Mouse (Mus musculus) embryonic facial prominence, embryonic 15.5 days (tissue): ENCODE data around the gene Golga2. TPM values are rescaled to one million over a fixed set of nuclear protein-coding genes. Genes with fewer than 3 reads are reported as not detected.

Experiments used
- microRNA-seq: library from miRNA; unstranded; fragments of <30 nt; microRNA quantifications from one replicate; pipeline ENCODE4, GENCODE M21; 2016; ENCODE audit warnings: borderline number of aligned reads
- polyA plus RNA-seq: library from polyadenylated mRNA; unstranded; fragments of >200 nt; fragmentation: Nextera tagmentation; extraction: Ambion mirVana; gene quantifications from 2 replicates; pipeline ENCODE4 v1.2.1, GENCODE M21; 2015

Gene Golga2
- polyA plus RNA-seq, 1 experiment from 2014 or later: 33.9 TPM

Small RNAs within 50 kb of the gene (microRNA-seq; reads per million reads assigned to microRNA genes)
- not detected for gene Gm23363
- 1,371 reads per million, percentile 79 among the genes with 10 or more reads in this experiment for gene Mir199b

Other genes starting within 250 kb of the Golga2 start
- gene Fam78a, start 202.5 kb upstream of the Golga2 start, polyA plus RNA-seq: 3.9 and 6.0 TPM in 2 replicates
- gene Plpp7, start 191.9 kb upstream of the Golga2 start, polyA plus RNA-seq: 9.4 and 10.0 TPM in 2 replicates
- 54.0 and 56.2 TPM in 2 replicates for gene Prrc2b, start 136.3 kb upstream of the Golga2 start, polyA plus RNA-seq
- 25.1 and 26.3 TPM in 2 replicates for gene Pomt1, start 50.8 kb upstream of the Golga2 start, polyA plus RNA-seq
- 66.9 and 67.1 TPM in 2 replicates for gene Uck1, start 27.2 kb upstream of the Golga2 start, polyA plus RNA-seq
- 450 and 462 TPM in 2 replicates for gene Swi5, start 691 bp downstream of the Golga2 start, polyA plus RNA-seq
- 54.6 and 57.3 TPM in 2 replicates for gene Ciz1, start 64.9 kb downstream of the Golga2 start, polyA plus RNA-seq
- gene Dnm1, start 66.0 kb downstream of the Golga2 start, polyA plus RNA-seq: 30.7 and 31.5 TPM in 2 replicates
- gene 1110008P14Rik, start 94.6 kb downstream of the Golga2 start, polyA plus RNA-seq: 71.6 and 71.9 TPM in 2 replicates
- 5.6 and 6.5 TPM in 2 replicates for gene Lcn2, start 100.9 kb downstream of the Golga2 start, polyA plus RNA-seq
- gene Ptges2, start 108.5 kb downstream of the Golga2 start, polyA plus RNA-seq: 28.3 and 29.8 TPM in 2 replicates
- gene Naif1, start 163.1 kb downstream of the Golga2 start, polyA plus RNA-seq: 6.2 and 6.5 TPM in 2 replicates
- gene Slc25a25, start 164.1 kb downstream of the Golga2 start, polyA plus RNA-seq: 20.8 and 22.1 TPM in 2 replicates
- 19.5 and 21.0 TPM in 2 replicates for gene Fam102a, start 247.9 kb downstream of the Golga2 start, polyA plus RNA-seq